Comparison of ENCODE assay signal across 13 mouse cellular contexts in the genomic region with DNA sequence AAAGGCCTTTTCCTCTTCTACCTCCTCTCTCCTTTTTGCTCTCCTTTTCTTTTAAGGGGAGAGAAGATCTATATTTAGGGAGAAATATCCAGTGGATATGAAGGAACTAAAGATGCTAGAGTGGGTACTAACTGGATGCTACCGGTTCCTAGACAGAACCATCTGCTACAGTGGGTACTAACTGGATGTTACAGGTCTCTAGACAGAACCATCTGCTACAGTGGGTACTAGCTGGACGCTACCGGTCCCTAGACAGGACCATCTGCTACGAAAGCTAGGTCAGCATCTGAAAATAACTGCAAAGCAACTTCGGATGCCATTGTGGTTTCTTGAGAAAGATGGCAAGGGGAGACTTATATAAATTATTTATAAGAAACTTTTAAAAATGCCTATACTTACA.
"Had no signal": no experiment of that assay in that cellular context is flagged by ENCODE, and none has a peak within 500 bp of the region (broad histone marks: within the 10 kb centered on the region; RNA-seq: fewer than 3 reads in every experiment).

No protein-coding gene starts in this region.

- DNase-seq: kidney, postnatal 25 days; lung, postnatal 14 days; thymus, postnatal 4 days had no signal

- ATAC-seq: liver, embryonic 12.5 days; midbrain, embryonic 15.5 days had no signal

- H3K27me3 ChIP-seq: lung, embryonic 15.5 days; midbrain, embryonic 15.5 days; neural tube, embryonic 12.5 days had no signal

- H3K27ac ChIP-seq: left cerebral cortex, adult 2 months; limb, embryonic 10.5 days; liver, embryonic 12.5 days; lung, embryonic 15.5 days; macrophage; midbrain, embryonic 15.5 days; neural tube, embryonic 12.5 days; stomach, postnatal 0 days had no signal

- H3K9ac ChIP-seq: liver, embryonic 12.5 days; lung, embryonic 15.5 days; midbrain, embryonic 15.5 days; neural tube, embryonic 12.5 days had no signal

- H3K4me3 ChIP-seq: left cerebral cortex, adult 2 months; limb, embryonic 10.5 days; liver, embryonic 12.5 days; lung, embryonic 15.5 days; megakaryocyte, embryonic 14.5 days; midbrain, embryonic 15.5 days; neural tube, embryonic 12.5 days had no signal

- H3K9me3 ChIP-seq: limb, embryonic 10.5 days; liver, embryonic 12.5 days; lung, embryonic 15.5 days; midbrain, embryonic 15.5 days; neural tube, embryonic 12.5 days had no signal

- H3K36me3 ChIP-seq: limb, embryonic 10.5 days; liver, embryonic 12.5 days; lung, embryonic 15.5 days; midbrain, embryonic 15.5 days; neural tube, embryonic 12.5 days had no signal

- H3K4me2 ChIP-seq: liver, embryonic 12.5 days; lung, embryonic 15.5 days; midbrain, embryonic 11.5 days; midbrain, embryonic 15.5 days; neural tube, embryonic 12.5 days had no signal
